Mouse (Mus musculus) kidney, adult 2 months (tissue): Measurements from ENCODE around the gene Shc1. TPM values are rescaled to one million over a fixed set of nuclear protein-coding genes. Genes with fewer than 3 reads are reported as not detected.

ENCODE experiments used
- DNase-seq: peaks from one replicate; pipeline ENCODE4 v3.0.0; 2021
- H3K27ac ChIP-seq: fragments of 200-500 bp; 2 replicates; pipeline ENCODE4 v1.5.1; 2012; ENCODE audit warnings: low read depth, low read length, control low read depth, inconsistent platforms; ENCODE audit not compliant: insufficient read depth
- H3K27me3 ChIP-seq: fragments of 200-500 bp; replicated peaks from 2 replicates; pipeline ENCODE4 v1.6.1; 2012; ENCODE audit warnings: mild to moderate bottlenecking, moderate library complexity, low read length, inconsistent platforms; ENCODE audit not compliant: control insufficient read depth, insufficient read depth
- H3K36me3 ChIP-seq: fragments of 200-500 bp; 2 replicates; pipeline ENCODE4 v1.6.1; 2012; ENCODE audit warnings: mild to moderate bottlenecking, moderate library complexity, low read length, inconsistent platforms; ENCODE audit not compliant: control insufficient read depth, insufficient read depth
- H3K4me1 ChIP-seq: fragments of 200-500 bp; 2 replicates; pipeline ENCODE4 v1.6.1; 2011; ENCODE audit warnings: low read length; ENCODE audit not compliant: control insufficient read depth, insufficient read depth
- H3K4me3 ChIP-seq: fragments of 200-500 bp; 2 replicates; pipeline ENCODE4 v1.5.1; 2011; ENCODE audit warnings: mild to moderate bottlenecking, low read depth, low read length, control low read depth; ENCODE audit not compliant: insufficient read depth
- CTCF ChIP-seq: fragments of 200-500 bp; conservative IDR thresholded peaks from 2 replicates; pipeline ENCODE4 v1.5.1; 2011; ENCODE audit warnings: low read depth, mild to moderate bottlenecking, control low read depth, low read length, moderate library complexity, mixed read lengths; ENCODE audit not compliant: insufficient read depth, insufficient read length
- POLR2A ChIP-seq: fragments of 200-500 bp; IDR thresholded peaks from one replicate; pipeline ENCODE4 v1.6.1; 2011; ENCODE audit warnings: low read depth, low read length, control low read depth
- WGBS: fragments of 180-500 bp; shearing (Covaris S2); methylation state at CpG from one replicate; pipeline ENCODE4 v1.1.7; 2018; 5-methylcytosine and 5-hydroxymethylcytosine counted together
- polyA plus RNA-seq: library from polyadenylated mRNA; depleted of rRNA; stranded (reverse); fragments of >200 nt; gene quantifications from 2 replicates; pipeline ENCODE4 v1.2.3, GENCODE M21; 2012; rRNA removed

Shc1 gene
- polyA plus RNA-seq, 1 experiment = 53.2 TPM

- no peak for DNase-seq
- TF ChIP-seq POLR2A (no peak), CTCF (no peak)
- WGBS = 78% methylated on average over 4 of the region's 4 CpGs
- Histone ChIP-seq H3K4me1 (no peaks in the 10 kb centered on the region), H3K27me3 (no peaks in the 10 kb centered on the region), H3K4me3 (no peak overlapping the region), H3K27ac (no peak overlapping the region), H3K36me3 (no peaks in the 10 kb centered on the region)
Observed at GRCm38 (mm10) chr3:89468268-89468667, 50.0 kb downstream of the Shc1 start.

GRCm38 (mm10) chr3:89472280-89472679 is 54.0 kb downstream of the Shc1 start:
- no peaks in the 10 kb centered on the region for H3K27me3 ChIP-seq
- H3K4me1 ChIP-seq = no peaks in the 10 kb centered on the region
- H3K27ac ChIP-seq = no peak overlapping the region
- no peaks in the 10 kb centered on the region for H3K36me3 ChIP-seq
- WGBS = 79% methylated on average over 7 of the region's 7 CpGs
- TF ChIP-seq CTCF = no peak
- TF ChIP-seq POLR2A = no peak
- DNase-seq = no peak
- H3K4me3 ChIP-seq = no peak overlapping the region

- TF ChIP-seq POLR2A = no peak
- no peak for TF ChIP-seq CTCF
- Histone ChIP-seq H3K4me1 (no peaks in the 10 kb centered on the region), H3K36me3 (no peaks in the 10 kb centered on the region), H3K4me3 (no peak overlapping the region), H3K27ac (no peak overlapping the region), H3K27me3 (no peaks in the 10 kb centered on the region)
- WGBS = 77% methylated on average over 6 of the region's 6 CpGs
- DNase-seq = no peak
Observed at GRCm38 (mm10) chr3:89473838-89474237, 55.6 kb downstream of the Shc1 start.

GRCm38 (mm10) chr3:89479055-89479454 is 60.8 kb downstream of the Shc1 start:
- Histone ChIP-seq H3K27me3 (no peaks in the 10 kb centered on the region), H3K36me3 (no peaks in the 10 kb centered on the region), H3K4me1 (no peaks in the 10 kb centered on the region), H3K4me3 (no peak overlapping the region), H3K27ac (no peak overlapping the region)
- DNase-seq = no peak
- TF ChIP-seq POLR2A (no peak), CTCF (no peak)
- WGBS = 72% methylated on average over 6 of the region's 6 CpGs

Other genes with a start within 250 kb of the Shc1 start
- gene Scamp3, start 241.0 kb upstream of the Shc1 start, polyA plus RNA-seq = 138 and 141 TPM in 2 replicates
- gene Fam189b, start 235.3 kb upstream of the Shc1 start, polyA plus RNA-seq = 18.3 and 18.4 TPM in 2 replicates
- 61.6 and 65.3 TPM in 2 replicates for gene Gba, start 215.5 kb upstream of the Shc1 start, polyA plus RNA-seq
- gene Thbs3, start 203.3 kb upstream of the Shc1 start, polyA plus RNA-seq = 5.0 and 7.9 TPM in 2 replicates
- gene Mtx1, start 191.4 kb upstream of the Shc1 start, polyA plus RNA-seq = 257 and 283 TPM in 2 replicates
- gene Muc1, start 189.4 kb upstream of the Shc1 start, polyA plus RNA-seq = 45.9 and 53.8 TPM in 2 replicates
- 142 and 173 TPM in 2 replicates for gene Krtcap2, start 172.5 kb upstream of the Shc1 start, polyA plus RNA-seq
- 9.1 and 10.5 TPM in 2 replicates for gene Trim46, start 172.1 kb upstream of the Shc1 start, polyA plus RNA-seq
- 431 and 562 TPM in 2 replicates for gene Dpm3, start 159.1 kb upstream of the Shc1 start, polyA plus RNA-seq
- gene Slc50a1, start 147.9 kb upstream of the Shc1 start, polyA plus RNA-seq = 109 and 110 TPM in 2 replicates
- 54.1 and 59.2 TPM in 2 replicates for gene Efna1, start 137.3 kb upstream of the Shc1 start, polyA plus RNA-seq
- 2.4 and 4.2 TPM in 2 replicates for gene Efna3, start 95.5 kb upstream of the Shc1 start, polyA plus RNA-seq
- 8.2 and 10.4 TPM in 2 replicates for gene Efna4, start 80.4 kb upstream of the Shc1 start, polyA plus RNA-seq
- gene Adam15, start 68.4 kb upstream of the Shc1 start, polyA plus RNA-seq = 95.1 and 111 TPM in 2 replicates
- gene Dcst2, start 56.5 kb upstream of the Shc1 start, polyA plus RNA-seq = 0.38 and 0.41 TPM in 2 replicates
- 1.8 and 2.2 TPM in 2 replicates for gene Dcst1, start 53.2 kb upstream of the Shc1 start, polyA plus RNA-seq
- 54.3 and 58.8 TPM in 2 replicates for gene Zbtb7b, start 23.7 kb upstream of the Shc1 start, polyA plus RNA-seq
- 0.15 TPM in 1 of 2 replicates, not detected in the other for gene Lenep, start 15.7 kb upstream of the Shc1 start, polyA plus RNA-seq
- gene Flad1, start 6.6 kb upstream of the Shc1 start, polyA plus RNA-seq = 54.6 and 56.7 TPM in 2 replicates
- 6.8 and 7.3 TPM in 2 replicates for gene Cks1b, start 60 bp upstream of the Shc1 start, polyA plus RNA-seq
- gene Pygo2, start 11.8 kb downstream of the Shc1 start, polyA plus RNA-seq = 26.2 and 45.6 TPM in 2 replicates
- 60.5 and 61.3 TPM in 2 replicates for gene Pbxip1, start 18.3 kb downstream of the Shc1 start, polyA plus RNA-seq
- gene Pmvk, start 36.1 kb downstream of the Shc1 start, polyA plus RNA-seq = 20.6 and 27.2 TPM in 2 replicates
- gene Kcnn3, start 101.7 kb downstream of the Shc1 start, polyA plus RNA-seq = 1.3 TPM in 2 replicates